Mouse (Mus musculus) MEL (cell line): Measurements from ENCODE around the gene Hnrnpa2b1. TPM values are rescaled to one million over a fixed set of nuclear protein-coding genes. Genes with fewer than 3 reads are reported as not detected.
A peak's percentile ranks its signal among the peaks of the same experiment; 100 is the strongest.

Experiments
- DNase-seq: peaks from one replicate; pipeline ENCODE4 v3.0.0; 2011; ENCODE audit warnings: low read depth, low spot score
- H3K27ac ChIP-seq: 2 replicates; pipeline ENCODE4 v1.5.1; 2012; ENCODE audit warnings: low read depth, mild to moderate bottlenecking, control low read depth, low read length, moderate library complexity; ENCODE audit not compliant: control insufficient read depth
- H3K27me3 ChIP-seq, 2 experiments: fragments of 150-350 bp in 1 of 2; sonication (generic) in 1 of 2; 2 replicates each; pipeline ENCODE4 v1.6.1; 2012; ENCODE audit warnings: low read length in 2 of 2, mild to moderate bottlenecking in 2 of 2, improper control_type of control experiment in 1 of 2, moderate library complexity in 1 of 2; ENCODE audit not compliant: insufficient read depth in 2 of 2, control insufficient read depth in 1 of 2
- H3K36me3 ChIP-seq, 2 experiments: 2 replicates each; pipeline ENCODE4 v1.6.1; 2012 to 2014; ENCODE audit warnings: low read length in 2 of 2, improper control_type of control experiment in 1 of 2, inconsistent platforms in 1 of 2, mild to moderate bottlenecking in 1 of 2; ENCODE audit not compliant: insufficient read depth in 2 of 2, control insufficient read depth in 1 of 2
- H3K4me1 ChIP-seq, 2 experiments: fragments of 150-350 bp in 1 of 2; sonication (generic) in 1 of 2; 2 replicates each; pipeline ENCODE4 v1.6.1; 2012; ENCODE audit warnings: low read length in 2 of 2, improper control_type of control experiment in 1 of 2, mild to moderate bottlenecking in 1 of 2; ENCODE audit not compliant: insufficient read depth in 2 of 2, control insufficient read depth in 1 of 2
- H3K4me3 ChIP-seq, 2 experiments: fragments of 150-350 bp in 1 of 2; sonication (generic) in 1 of 2; 2 replicates each; pipeline ENCODE4 v1.5.1; 2012; ENCODE audit warnings: low read depth in 2 of 2, low read length in 2 of 2, mild to moderate bottlenecking in 2 of 2, moderate library complexity in 2 of 2, control low read depth in 1 of 2, improper control_type of control experiment in 1 of 2; ENCODE audit not compliant: control insufficient read depth in 1 of 2, insufficient read depth in 1 of 2
- H3K79me2 ChIP-seq: 2 replicates; pipeline ENCODE4 v1.6.1; 2012; ENCODE audit warnings: mild to moderate bottlenecking, low read length, moderate library complexity; ENCODE audit not compliant: control insufficient read depth, poor library complexity, insufficient read depth
- H3K9ac ChIP-seq: 2 replicates; pipeline ENCODE4 v1.6.1; 2012; ENCODE audit warnings: low read depth, mild to moderate bottlenecking, control low read depth, low read length, moderate library complexity; ENCODE audit not compliant: control insufficient read depth, poor library complexity, severe bottlenecking
- H3K9me3 ChIP-seq: fragments of 150-350 bp; sonication (generic); replicated peaks from 2 replicates; pipeline ENCODE4 v1.6.1; 2012; ENCODE audit warnings: mild to moderate bottlenecking, low read length, improper control_type of control experiment, moderate library complexity; ENCODE audit not compliant: insufficient read depth
- BHLHE40 ChIP-seq: IDR thresholded peaks from 2 replicates; pipeline ENCODE4 v1.6.1; 2012; ENCODE audit warnings: low read depth, mild to moderate bottlenecking, inconsistent platforms, low read length, improper control_type of control experiment, borderline replicate concordance
- CHD2 ChIP-seq: IDR thresholded peaks from 2 replicates; pipeline ENCODE4 v1.6.1; 2011; ENCODE audit warnings: low read length, improper control_type of control experiment
- EP300 ChIP-seq, 2 experiments: IDR thresholded peaks; 2 replicates each; pipeline ENCODE4 v1.6.1; 2011; ENCODE audit warnings: improper control_type of control experiment in 2 of 2, low read length in 2 of 2, low read depth in 1 of 2, mild to moderate bottlenecking in 1 of 2
- GABPA ChIP-seq: IDR thresholded peaks from 2 replicates; pipeline ENCODE4 v1.6.1; 2012; ENCODE audit warnings: low read depth, mild to moderate bottlenecking, inconsistent platforms, low read length, improper control_type of control experiment, moderate library complexity
- GATA1 ChIP-seq: IDR thresholded peaks from 2 replicates; pipeline ENCODE4 v1.6.1; 2011; ENCODE audit warnings: low read depth, low read length, improper control_type of control experiment
- HCFC1 ChIP-seq: IDR thresholded peaks from 2 replicates; pipeline ENCODE4 v1.6.1; 2012; ENCODE audit warnings: low read depth, mild to moderate bottlenecking, inconsistent platforms, low read length, improper control_type of control experiment, moderate library complexity
- JUND ChIP-seq: IDR thresholded peaks from 2 replicates; pipeline ENCODE4 v1.6.1; 2011; ENCODE audit warnings: low read depth, mild to moderate bottlenecking, improper control_type of control experiment, low read length
- KAT2A ChIP-seq: conservative IDR thresholded peaks from 2 replicates; pipeline ENCODE4 v1.6.1; 2012; ENCODE audit warnings: low read depth, low read length, improper control_type of control experiment, inconsistent platforms
- MAFK ChIP-seq: IDR thresholded peaks from 2 replicates; pipeline ENCODE4 v1.6.1; 2011; ENCODE audit warnings: low read depth, mild to moderate bottlenecking, low read length, improper control_type of control experiment, borderline replicate concordance
- MAX ChIP-seq: IDR thresholded peaks from 2 replicates; pipeline ENCODE4 v1.6.1; 2011; ENCODE audit warnings: low read length, improper control_type of control experiment
- MEF2A ChIP-seq: IDR thresholded peaks from 2 replicates; pipeline ENCODE4 v1.6.1; 2014; ENCODE audit warnings: low read depth, mild to moderate bottlenecking, inconsistent platforms, low read length, improper control_type of control experiment; ENCODE audit not compliant: poor library complexity, insufficient replicate concordance, severe bottlenecking; ENCODE audit errors: extremely low read depth
- MYB ChIP-seq: IDR thresholded peaks from 2 replicates; pipeline ENCODE4 v1.6.1; 2011; ENCODE audit warnings: mild to moderate bottlenecking, low read depth, low read length, improper control_type of control experiment
- NELFE ChIP-seq: IDR thresholded peaks from 2 replicates; pipeline ENCODE4 v1.6.1; 2011; ENCODE audit warnings: low read depth, low read length, improper control_type of control experiment
- NRF1 ChIP-seq: IDR thresholded peaks from 2 replicates; pipeline ENCODE4 v1.6.1; 2014; ENCODE audit warnings: low read depth, mild to moderate bottlenecking, inconsistent platforms, low read length, improper control_type of control experiment, moderate library complexity; ENCODE audit not compliant: poor library complexity, insufficient read depth, severe bottlenecking
- POLR2A ChIP-seq, 2 experiments: IDR thresholded peaks; 2 replicates each; pipeline ENCODE4 v1.6.1; 2011 to 2012; ENCODE audit warnings: low read length in 2 of 2, mild to moderate bottlenecking in 2 of 2, control low read depth in 1 of 2, improper control_type of control experiment in 1 of 2, low read depth in 1 of 2, moderate library complexity in 1 of 2; ENCODE audit not compliant: control insufficient read depth in 1 of 2, insufficient read depth in 1 of 2, poor library complexity in 1 of 2
- POLR2AphosphoS2 ChIP-seq: IDR thresholded peaks from 2 replicates; pipeline ENCODE4 v1.6.1; 2011; ENCODE audit warnings: low read length, improper control_type of control experiment
- POLR2AphosphoS5 ChIP-seq: IDR thresholded peaks from 2 replicates; pipeline ENCODE4 v1.6.1; 2012; ENCODE audit warnings: low read depth, borderline replicate concordance, mild to moderate bottlenecking, inconsistent platforms, low read length, moderate library complexity, mixed read lengths
- RAD21 ChIP-seq: IDR thresholded peaks from 2 replicates; pipeline ENCODE4 v1.6.1; 2011; ENCODE audit warnings: mild to moderate bottlenecking, low read depth, low read length, improper control_type of control experiment
- SIN3A ChIP-seq: IDR thresholded peaks from 2 replicates; pipeline ENCODE4 v1.6.1; 2012; ENCODE audit warnings: low read length, improper control_type of control experiment, inconsistent platforms
- TBP ChIP-seq: IDR thresholded peaks from 2 replicates; pipeline ENCODE4 v1.8.0; 2011; ENCODE audit warnings: low read depth, low read length, improper control_type of control experiment
- USF1 ChIP-seq: IDR thresholded peaks from 2 replicates; pipeline ENCODE4 v1.6.1; 2014; ENCODE audit warnings: low read depth, mild to moderate bottlenecking, inconsistent platforms, low read length, improper control_type of control experiment, moderate library complexity
- USF2 ChIP-seq, 2 experiments: IDR thresholded peaks; 2 replicates each; pipeline ENCODE4 v1.6.1; 2011 to 2012; ENCODE audit warnings: improper control_type of control experiment in 2 of 2, low read length in 2 of 2, borderline replicate concordance in 1 of 2, inconsistent platforms in 1 of 2, low read depth in 1 of 2, mild to moderate bottlenecking in 1 of 2; ENCODE audit not compliant: insufficient read depth in 1 of 2
- ZKSCAN1 ChIP-seq: IDR thresholded peaks from 2 replicates; pipeline ENCODE4 v1.6.1; 2012; ENCODE audit warnings: low read depth, mild to moderate bottlenecking, inconsistent platforms, low read length, improper control_type of control experiment, moderate library complexity
- polyA plus RNA-seq, 2 experiments: library from polyadenylated mRNA; stranded (reverse) in 1 of 2; unstranded in 1 of 2; fragments of >175 nt in 1 of 2; fragments of >200 nt in 1 of 2; gene quantifications; 2 replicates each; pipeline versions ENCODE4 v1.2.1 to v1.2.4; 2012; ENCODE audit warnings: low replicate concordance in 2 of 2, low read depth in 1 of 2; ENCODE audit not compliant: insufficient read length in 2 of 2, insufficient read depth in 1 of 2, missing spikeins in 1 of 2
- total RNA-seq: library from RNA; depleted of rRNA; stranded (reverse); fragments of 300-350 nt; gene quantifications from 2 replicates; pipeline ENCODE4 v1.2.3, GENCODE M21; 2012; rRNA removed

Gene Hnrnpa2b1
- 635 and 657 TPM in 2 replicates for total RNA-seq
- 1,000 to 10,000 TPM; 1,226 to 1,710 TPM for polyA plus RNA-seq

DNA sequence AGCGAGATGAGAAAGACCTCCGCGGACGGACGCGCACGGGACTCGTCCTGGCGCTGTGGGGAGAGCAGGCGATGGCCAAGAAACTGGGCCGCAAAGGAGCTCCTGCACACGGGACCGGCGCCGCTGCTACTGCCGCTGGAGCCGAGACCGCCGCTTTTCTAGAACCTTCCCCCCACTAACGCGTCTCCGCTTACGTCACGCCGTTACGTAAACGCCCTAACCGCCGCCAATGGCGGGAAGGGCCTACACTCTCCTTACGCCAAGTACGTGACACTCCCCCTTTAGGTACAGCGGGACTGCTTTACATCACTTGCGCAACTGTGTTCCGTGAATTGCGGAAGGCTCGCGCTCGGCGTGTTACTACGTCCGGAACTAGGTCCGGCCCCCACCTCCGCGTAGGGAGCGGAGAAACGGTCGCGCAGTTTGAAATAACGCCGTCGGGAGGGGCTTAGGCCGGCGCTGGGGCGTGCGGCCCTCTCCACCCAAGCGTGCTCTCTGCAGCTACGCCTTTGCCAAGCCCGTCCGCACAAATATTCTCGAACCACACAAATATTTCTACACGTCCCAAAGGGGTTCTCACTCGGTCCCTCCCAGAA, at the start of gene Hnrnpa2b1:
Hnrnpa2b1 (minus strand) TSS at position 180 of the 596 bp plus-strand sequence.
- H3K4me3 ChIP-seq, result peak within 1 kb of the TSS; percentile 61 to 91
- H3K9me3 ChIP-seq, result no peaks in the 10 kb centered on the region
- peak within 1 kb of the TSS; percentile 99 for H3K27ac ChIP-seq
- peak; percentile 98 for DNase-seq
- H3K9ac ChIP-seq, result peak within 1 kb of the TSS; percentile 96
- peaks cover 22 to 52% of the 10 kb centered on the region in 2 experiments for H3K36me3 ChIP-seq
- H3K79me2 ChIP-seq, result peaks cover 73% of the 10 kb centered on the region
- TF ChIP-seq GATA1, result no peak
- TF ChIP-seq NELFE, result no peak
- TF ChIP-seq POLR2A (IDR thresholded peaks at IDR 0.05; ENCODE audit: control insufficient read depth in 1 of 2, insufficient read depth in 1 of 2, low read depth in 1 of 2, low read length in 2 of 2, poor library complexity in 1 of 2), result peak; percentile 84 to 96
- no peak for TF ChIP-seq MAX
- TF ChIP-seq POLR2AphosphoS5, result peak; percentile 96
- TF ChIP-seq TBP, result peak; percentile 95
- TF ChIP-seq USF2 (IDR thresholded peaks at IDR 0.05; ENCODE audit: borderline replicate concordance in 1 of 2, insufficient read depth in 1 of 2, low read depth in 1 of 2, low read length in 2 of 2), result no peak
- TF ChIP-seq NRF1, result no peak
- TF ChIP-seq POLR2AphosphoS2, result no peak
- TF ChIP-seq HCFC1, result no peak
- no peak for TF ChIP-seq JUND
- no peak for TF ChIP-seq EP300 (IDR thresholded peaks at IDR 0.05; ENCODE audit: low read depth in 1 of 2, low read length in 2 of 2)
- TF ChIP-seq, all 39 proteins: peak for 3
- Histone ChIP-seq H3K27me3 (no peaks in the 10 kb centered on the region), H3K4me1 (peaks cover 0 to 19% of the 10 kb centered on the region in 2 experiments; a peak in 1 of 4 replicates)

DNA sequence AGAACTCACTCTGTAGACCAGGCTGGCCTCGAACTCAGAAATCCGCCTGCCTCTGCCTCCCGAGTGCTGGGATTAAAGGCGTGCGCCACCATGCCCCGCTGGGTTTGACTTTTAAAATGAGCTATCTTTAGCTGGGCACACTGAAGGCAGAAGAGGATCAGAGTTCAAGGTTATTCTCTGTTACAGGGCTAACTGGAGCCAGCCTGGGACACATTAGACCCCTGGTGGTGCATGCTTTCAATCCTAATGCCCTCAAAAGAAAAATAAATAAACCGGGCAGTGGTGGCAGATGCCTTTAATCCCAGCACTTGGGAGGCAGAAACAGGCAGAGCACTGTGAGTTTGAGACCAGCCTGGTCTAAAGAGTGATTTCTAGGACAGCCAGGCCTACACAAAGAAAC, 45.2 kb upstream of the Hnrnpa2b1 start:
- no peaks in the 10 kb centered on the region for H3K36me3 ChIP-seq
- H3K79me2 ChIP-seq, result no peaks in the 10 kb centered on the region
- no peaks in the 10 kb centered on the region for H3K4me1 ChIP-seq
- no peak overlapping the region for H3K4me3 ChIP-seq
- no peak for TF ChIP-seq SIN3A
- no peak for TF ChIP-seq GABPA
- no peak for TF ChIP-seq CHD2
- no peak for TF ChIP-seq RAD21
- no peak for TF ChIP-seq GATA1
- no peak for TF ChIP-seq EP300 (IDR thresholded peaks at IDR 0.05; ENCODE audit: low read depth in 1 of 2, low read length in 2 of 2)
- TF ChIP-seq MAFK, result no peak
- TF ChIP-seq POLR2AphosphoS2, result no peak
- no peak for TF ChIP-seq NELFE
- no peak for TF ChIP-seq MEF2A
- TF ChIP-seq USF1, result no peak
- TF ChIP-seq MAX, result no peak
- no peak for TF ChIP-seq ZKSCAN1
- TF ChIP-seq USF2 (IDR thresholded peaks at IDR 0.05; ENCODE audit: borderline replicate concordance in 1 of 2, insufficient read depth in 1 of 2, low read depth in 1 of 2, low read length in 2 of 2), result no peak
- TF ChIP-seq NRF1, result no peak
- no peak for TF ChIP-seq KAT2A
- no peak for TF ChIP-seq BHLHE40
- no peak for TF ChIP-seq MYB
- no peak for TF ChIP-seq TBP
- TF ChIP-seq, all 39 proteins: peak for 0
- H3K27me3 ChIP-seq, result no peaks in the 10 kb centered on the region
- H3K9ac ChIP-seq, result no peak overlapping the region
- H3K27ac ChIP-seq, result no peak overlapping the region
- H3K9me3 ChIP-seq, result no peaks in the 10 kb centered on the region
- DNase-seq, result no peak
